Mouse (Mus musculus): ENCODE results near the gene Mpzl3.
"Not testable (repeated sequence)": the region's sequence is repeated elsewhere in the genome, so short reads cannot be mapped to it uniquely, and the experiment has no call there.

GRCm38 (mm10) chr9:45037803-45038202, 17.2 kb upstream of the Mpzl3 start:
- not testable (repeated sequence) for TF ChIP-seq CTCF (IDR thresholded peaks at IDR 0.05; ENCODE audit: low read depth); EP300 (optimal IDR thresholded peaks at IDR 0.05)
